Mouse (Mus musculus) heart, embryonic 11.5 days (tissue): ENCODE data around the gene Dhx35. TPM values are rescaled to one million over a fixed set of nuclear protein-coding genes. Genes with fewer than 3 reads are reported as not detected.

Experiments
- ATAC-seq: fragments of 200-750 bp; cut with Nextera tagmentation; replicated peaks from 2 replicates; pipeline ENCODE4 v1.8.0; 2017; ENCODE audit warnings: moderate library complexity; ENCODE audit not compliant: insufficient number of reproducible peaks, low FRiP score, low TSS enrichment
- H3K27ac ChIP-seq: fragments of 300-500 bp; sonication (generic); 2 replicates; pipeline ENCODE4 v1.5.1; 2014; ENCODE audit warnings: mild to moderate bottlenecking, low read depth, low read length
- H3K27me3 ChIP-seq: fragments of 300-500 bp; sonication (generic); 2 replicates; pipeline ENCODE4 v1.6.1; 2014; ENCODE audit warnings: mild to moderate bottlenecking, low read length, mixed read lengths; ENCODE audit not compliant: control insufficient read depth, insufficient read depth
- H3K36me3 ChIP-seq: fragments of 300-500 bp; sonication (generic); 2 replicates; pipeline ENCODE4 v1.6.1; 2014; ENCODE audit warnings: mild to moderate bottlenecking, low read length, moderate library complexity, mixed read lengths; ENCODE audit not compliant: control insufficient read depth, insufficient read depth
- H3K4me1 ChIP-seq: fragments of 300-500 bp; sonication (generic); 2 replicates; pipeline ENCODE4 v1.6.1; 2014; ENCODE audit warnings: low read length; ENCODE audit not compliant: control insufficient read depth, insufficient read depth
- H3K4me2 ChIP-seq: fragments of 300-500 bp; sonication (generic); 2 replicates; pipeline ENCODE4 v1.6.1; 2014; ENCODE audit warnings: mild to moderate bottlenecking, moderate library complexity
- H3K4me3 ChIP-seq: fragments of 300-500 bp; sonication (generic); 2 replicates; pipeline ENCODE4 v1.5.1; 2014; ENCODE audit warnings: low read depth, low read length
- H3K9ac ChIP-seq: fragments of 300-500 bp; sonication (generic); 2 replicates; pipeline ENCODE4 v1.6.1; 2014; ENCODE audit warnings: mild to moderate bottlenecking, low read depth, low read length, moderate library complexity
- H3K9me3 ChIP-seq: fragments of 300-500 bp; sonication (generic); replicated peaks from 2 replicates; pipeline ENCODE4 v1.6.1; 2016; ENCODE audit warnings: low read length; ENCODE audit not compliant: control insufficient read depth
- WGBS: fragments of 180-500 bp; shearing (Covaris S2); extraction: QIAGEN DNeasy Blood & Tissue Kit; methylation state at CpG from one replicate; pipeline ENCODE4 v1.1.7; 2014; ENCODE audit not compliant: insufficient replicate concordance; 5-methylcytosine and 5-hydroxymethylcytosine counted together
- polyA plus RNA-seq: library from polyadenylated mRNA; unstranded; fragments of >200 nt; fragmentation: Nextera tagmentation; extraction: Ambion mirVana; gene quantifications from 2 replicates; pipeline ENCODE4 v1.2.1, GENCODE M21; 2014

Dhx35 gene
- polyA plus RNA-seq, 1 experiment from 2014 or later, result 15.3 TPM

- Histone ChIP-seq H3K36me3 (peaks cover 15% of the 10 kb centered on the region), H3K4me3 (no peak overlapping the region), H3K4me2 (no peak overlapping the region), H3K4me1 (no peaks in the 10 kb centered on the region), H3K27me3 (no peaks in the 10 kb centered on the region), H3K9me3 (no peaks in the 10 kb centered on the region), H3K27ac (no peak overlapping the region), H3K9ac (no peak overlapping the region)
- ATAC-seq, result no peak
- 80% methylated on average over 8 of the region's 8 CpGs for WGBS
Observed at GRCm38 (mm10) chr2:158817708-158818107, 23.1 kb downstream of the Dhx35 start.

- Histone ChIP-seq H3K4me1 (no peaks in the 10 kb centered on the region), H3K9me3 (no peaks in the 10 kb centered on the region), H3K36me3 (peaks cover 21% of the 10 kb centered on the region), H3K4me2 (no peak overlapping the region), H3K9ac (no peak overlapping the region), H3K4me3 (no peak overlapping the region), H3K27ac (no peak overlapping the region), H3K27me3 (no peaks in the 10 kb centered on the region)
- no peak for ATAC-seq
- 88% methylated on average over 2 of the region's 2 CpGs for WGBS
Observed at GRCm38 (mm10) chr2:158828124-158828523, 33.5 kb downstream of the Dhx35 start.

GRCm38 (mm10) chr2:158829746-158830145, 35.1 kb downstream of the Dhx35 start:
- Histone ChIP-seq H3K27ac (no peak overlapping the region), H3K9ac (no peak overlapping the region), H3K36me3 (peaks cover 21% of the 10 kb centered on the region), H3K4me3 (no peak overlapping the region), H3K9me3 (no peaks in the 10 kb centered on the region), H3K27me3 (no peaks in the 10 kb centered on the region), H3K4me2 (no peak overlapping the region), H3K4me1 (no peaks in the 10 kb centered on the region)
- 80% methylated on average over 6 of the region's 6 CpGs for WGBS
- ATAC-seq, result no peak

GRCm38 (mm10) chr2:158833221-158833620, 38.6 kb downstream of the Dhx35 start:
- H3K4me3 ChIP-seq, result no peak overlapping the region
- no peaks in the 10 kb centered on the region for H3K27me3 ChIP-seq
- H3K27ac ChIP-seq, result 0 out of 2 replicates have a peak overlapping the region, but pooled peaks have one; percentile 15
- H3K9ac ChIP-seq, result no peak overlapping the region
- no peak; the same call in 1 of the 2 replicates for ATAC-seq
- peaks cover 34% of the 10 kb centered on the region for H3K36me3 ChIP-seq
- 65% methylated on average over 5 of the region's 5 CpGs for WGBS
- H3K9me3 ChIP-seq, result no peaks in the 10 kb centered on the region
- no peaks in the 10 kb centered on the region for H3K4me1 ChIP-seq
- H3K4me2 ChIP-seq, result no peak overlapping the region

GRCm38 (mm10) chr2:158833645-158834044, 39.0 kb downstream of the Dhx35 start:
- ATAC-seq, result no peak; the same call in 1 of the 2 replicates
- Histone ChIP-seq H3K36me3 (peaks cover 31% of the 10 kb centered on the region), H3K4me3 (no peak overlapping the region), H3K4me2 (no peak overlapping the region), H3K9me3 (no peaks in the 10 kb centered on the region), H3K9ac (no peak overlapping the region), H3K27me3 (no peaks in the 10 kb centered on the region), H3K27ac (no peak overlapping the region), H3K4me1 (no peaks in the 10 kb centered on the region)
- 68% methylated on average over 2 of the region's 2 CpGs for WGBS

- no peaks in the 10 kb centered on the region for H3K4me1 ChIP-seq
- no peak for ATAC-seq
- WGBS, result 82% methylated on average over 5 of the region's 5 CpGs
- peaks cover 13% of the 10 kb centered on the region; the same call in 1 of the 2 replicates for H3K36me3 ChIP-seq
- H3K4me3 ChIP-seq, result no peak overlapping the region
- H3K9me3 ChIP-seq, result no peaks in the 10 kb centered on the region
- no peaks in the 10 kb centered on the region for H3K27me3 ChIP-seq
- H3K4me2 ChIP-seq, result no peak overlapping the region
- no peak overlapping the region for H3K27ac ChIP-seq
- no peak overlapping the region for H3K9ac ChIP-seq
Observed at GRCm38 (mm10) chr2:158843287-158843686, 48.7 kb downstream of the Dhx35 start.

GRCm38 (mm10) chr2:158845031-158845430, 50.4 kb downstream of the Dhx35 start:
- peaks cover 15% of the 10 kb centered on the region; the same call in 1 of the 2 replicates for H3K36me3 ChIP-seq
- H3K27me3 ChIP-seq, result no peaks in the 10 kb centered on the region
- no peaks in the 10 kb centered on the region for H3K4me1 ChIP-seq
- H3K9ac ChIP-seq, result no peak overlapping the region
- ATAC-seq, result no peak
- H3K4me2 ChIP-seq, result no peak overlapping the region
- no peak overlapping the region for H3K27ac ChIP-seq
- no peak overlapping the region for H3K4me3 ChIP-seq
- WGBS, result 83% methylated on average over 5 of the region's 5 CpGs
- H3K9me3 ChIP-seq, result no peaks in the 10 kb centered on the region

GRCm38 (mm10) chr2:158846208-158846607, 51.6 kb downstream of the Dhx35 start:
- Histone ChIP-seq H3K27me3 (no peaks in the 10 kb centered on the region), H3K9ac (no peak overlapping the region), H3K4me2 (no peak overlapping the region), H3K9me3 (no peaks in the 10 kb centered on the region), H3K27ac (no peak overlapping the region), H3K4me3 (no peak overlapping the region), H3K4me1 (no peaks in the 10 kb centered on the region), H3K36me3 (peaks cover 12% of the 10 kb centered on the region; the same call in 1 of the 2 replicates)
- WGBS, result 78% methylated on average over 2 of the region's 2 CpGs
- no peak for ATAC-seq

- H3K4me2 ChIP-seq, result no peak overlapping the region
- H3K27ac ChIP-seq, result no peak overlapping the region
- H3K27me3 ChIP-seq, result no peaks in the 10 kb centered on the region
- peaks cover 9% of the 10 kb centered on the region; the same call in 1 of the 2 replicates for H3K36me3 ChIP-seq
- no peaks in the 10 kb centered on the region for H3K9me3 ChIP-seq
- H3K4me3 ChIP-seq, result no peak overlapping the region
- WGBS, result 91% methylated on average over 3 of the region's 3 CpGs
- no peaks in the 10 kb centered on the region for H3K4me1 ChIP-seq
- H3K9ac ChIP-seq, result no peak overlapping the region
- no peak for ATAC-seq
Observed at GRCm38 (mm10) chr2:158847991-158848390, 53.4 kb downstream of the Dhx35 start.
